Mouse (Mus musculus) testis, postnatal 14 days (tissue): ENCODE measurements at regions not wholly inside any gene's neighbourhood (a gene's known extent, or its start where the extent isn't known, plus 50 kb on each side); places are given as distances from the start of the nearest gene placed in this dataset.
A peak's percentile ranks its signal among the peaks of the same experiment; 100 is the strongest.
"Not testable (repeated sequence)": the region's sequence is repeated elsewhere in the genome, so short reads cannot be mapped to it uniquely, and the experiment has no call there.

Source experiments
- DNase-seq: peaks from one replicate; pipeline ENCODE4 v3.0.0; 2021; ENCODE audit warnings: low spot score

DNA sequence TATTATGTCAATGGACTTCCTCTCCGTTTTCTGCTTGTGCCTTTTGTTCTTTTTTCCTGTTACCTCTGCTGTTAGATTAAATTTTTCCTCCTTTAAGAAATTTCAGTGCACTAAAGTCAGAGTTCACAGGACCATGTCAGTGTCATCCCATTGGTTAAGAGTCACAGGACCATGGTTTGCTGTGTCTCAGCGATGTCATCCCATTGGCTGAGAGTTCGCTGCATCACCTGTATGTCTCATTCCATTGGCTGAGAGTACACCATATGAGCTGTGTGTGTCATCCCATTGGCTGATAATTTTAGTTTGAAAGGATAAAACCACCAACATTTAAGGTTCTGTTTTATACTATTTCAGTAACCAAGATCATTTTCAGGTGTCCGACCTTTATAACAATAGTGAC, 50.7 kb upstream of the Jade1 start:
- no peak for DNase-seq

DNA sequence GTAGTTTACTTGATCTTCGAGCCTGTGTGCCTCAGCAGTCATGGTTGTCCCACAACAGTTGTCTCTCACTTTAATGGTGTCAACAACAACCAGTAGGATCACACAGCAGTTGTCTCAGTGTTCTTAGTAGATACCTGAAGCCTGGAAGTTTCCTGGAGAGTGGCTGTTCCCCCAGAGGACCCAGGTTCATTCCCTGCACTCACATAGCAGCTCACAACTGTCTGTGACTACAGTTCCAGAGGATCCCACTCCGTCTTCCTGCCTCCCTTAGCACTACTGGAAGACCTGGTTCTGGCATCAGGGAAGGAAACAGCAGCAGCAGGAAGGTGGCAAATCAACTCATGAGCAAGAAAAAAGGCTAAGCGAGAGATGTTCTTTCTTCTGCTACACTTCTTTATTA, 53.4 kb upstream of the Jade1 start:
- no peak for DNase-seq

DNA sequence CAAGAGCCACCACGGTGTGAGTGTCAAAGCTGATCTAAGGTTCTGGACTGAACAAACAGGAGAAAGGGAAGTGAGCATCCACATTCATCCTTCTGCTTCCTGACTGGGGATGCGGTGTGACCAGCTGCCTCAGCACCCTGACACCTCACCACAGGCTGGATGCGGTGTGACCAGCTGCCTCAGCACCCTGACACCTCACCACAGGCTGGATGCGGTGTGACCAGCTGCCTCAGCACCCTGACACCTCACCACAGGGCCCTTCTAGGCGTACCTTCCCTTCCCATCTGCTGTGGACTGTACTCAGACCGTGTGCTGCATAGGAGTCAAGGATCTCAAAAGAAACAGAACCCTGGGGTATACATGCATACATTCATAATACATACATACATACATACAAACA, 53.9 kb upstream of the Jade1 start:
- not testable (repeated sequence) for DNase-seq

DNA sequence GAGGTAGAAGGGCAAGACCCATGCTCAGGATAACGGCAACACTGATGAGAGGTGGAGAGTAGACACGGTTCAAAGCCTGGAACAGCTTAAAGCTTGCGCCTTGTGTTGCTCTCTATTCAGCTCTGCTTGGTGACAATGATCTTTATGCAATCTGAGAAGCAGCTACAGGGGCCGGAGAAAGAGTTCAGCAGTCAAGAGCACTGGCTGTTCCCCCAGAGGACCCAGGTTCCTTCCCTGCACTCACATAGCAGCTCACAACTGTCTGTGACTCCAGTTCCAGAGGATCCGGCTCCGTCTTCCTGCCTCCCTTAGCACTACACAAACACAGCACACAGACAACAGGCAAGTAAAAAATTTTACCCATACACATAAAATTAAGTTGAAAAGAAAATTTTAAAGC, 54.4 kb upstream of the Jade1 start:
- no peak for DNase-seq

DNA sequence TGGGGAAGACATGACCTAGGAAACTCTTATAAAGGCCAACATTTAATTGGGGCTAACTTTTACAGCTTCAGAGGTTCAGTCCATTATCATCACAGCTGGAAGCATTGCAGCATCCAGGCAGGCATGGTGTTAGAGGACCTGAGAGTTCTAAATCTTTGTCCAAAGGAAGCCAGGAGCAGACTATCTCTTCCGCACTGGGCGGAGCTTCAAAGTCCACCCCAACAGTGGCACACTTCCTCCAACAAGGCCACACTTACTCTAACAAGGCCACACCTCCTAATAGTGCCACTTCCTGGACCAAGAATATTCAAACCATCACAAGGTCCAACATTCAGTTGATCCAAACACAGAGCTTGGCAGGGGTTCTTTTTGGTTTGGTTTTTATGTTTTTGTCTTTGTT, 55.9 kb upstream of the Jade1 start:
- DNase-seq, result no peak

- no peak for DNase-seq
Observed at GRCm38 (mm10) chr3:41498791-41499190, 56.7 kb upstream of the Jade1 start.

DNA sequence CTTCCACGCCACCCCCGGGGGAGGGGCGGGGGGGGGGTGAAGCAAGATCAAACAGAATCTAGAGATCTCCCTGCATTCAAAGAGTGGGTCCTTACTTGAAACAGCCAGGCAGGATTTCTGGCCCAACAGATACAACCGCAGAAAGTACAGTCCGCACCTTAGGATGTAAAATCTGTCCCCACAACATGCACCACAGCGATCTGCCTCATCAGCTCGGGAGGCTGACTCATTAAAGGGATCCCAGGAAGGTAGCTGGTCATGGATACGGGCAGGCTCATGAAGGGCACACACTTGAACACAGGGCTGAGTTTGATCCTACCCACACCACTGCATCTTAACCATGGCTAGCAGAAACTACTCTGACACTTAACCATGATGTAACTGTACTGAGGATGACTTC, 57.8 kb upstream of the Jade1 start:
- no peak for DNase-seq

- DNase-seq, result no peak
Observed at GRCm38 (mm10) chr3:41496931-41497710, 58.4 kb upstream of the Jade1 start.

DNA sequence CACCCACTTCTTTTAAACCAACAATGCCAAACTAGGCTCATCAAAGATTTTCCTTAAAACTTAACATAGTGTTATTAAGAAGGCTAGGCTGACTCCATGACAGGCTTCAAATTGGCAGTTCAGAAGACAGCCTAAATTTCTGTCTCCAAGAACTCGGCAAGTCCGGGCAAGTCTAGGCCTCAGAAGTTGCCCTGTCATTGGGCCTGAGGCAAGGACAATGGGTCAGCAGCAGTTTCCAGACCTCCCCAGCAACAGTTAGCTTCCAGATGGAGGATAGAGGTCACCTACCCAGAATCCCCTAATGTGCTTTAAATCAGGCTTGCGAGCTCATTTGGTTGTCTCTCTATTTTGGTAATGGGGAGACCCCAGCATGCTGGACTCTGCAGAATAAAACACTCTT, 59.6 kb upstream of the Jade1 start:
- DNase-seq, result no peak

DNA sequence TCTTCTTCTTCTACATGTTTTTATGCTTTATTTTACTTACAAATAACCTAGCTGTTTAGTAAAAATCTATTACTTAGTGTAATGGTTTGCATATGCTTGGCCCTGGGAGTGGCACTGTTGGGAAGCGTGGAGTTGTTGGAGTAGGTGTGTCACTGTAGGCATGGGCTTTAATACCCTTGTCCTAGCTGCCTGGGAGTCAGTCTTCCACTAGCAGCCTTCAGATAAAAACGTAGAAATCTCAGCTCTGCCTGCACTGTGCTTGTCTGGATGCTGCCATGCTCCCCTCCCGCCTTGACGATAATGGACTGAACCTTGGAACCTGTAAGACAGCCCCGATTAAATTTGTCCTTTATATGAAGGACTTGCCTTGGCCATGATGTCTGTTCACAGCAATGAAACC, 60.4 kb upstream of the Jade1 start:
- DNase-seq, result no peak

- DNase-seq, result peak; percentile 43
Observed at GRCm38 (mm10) chr3:41493472-41493871, 62.1 kb upstream of the Jade1 start.

DNA sequence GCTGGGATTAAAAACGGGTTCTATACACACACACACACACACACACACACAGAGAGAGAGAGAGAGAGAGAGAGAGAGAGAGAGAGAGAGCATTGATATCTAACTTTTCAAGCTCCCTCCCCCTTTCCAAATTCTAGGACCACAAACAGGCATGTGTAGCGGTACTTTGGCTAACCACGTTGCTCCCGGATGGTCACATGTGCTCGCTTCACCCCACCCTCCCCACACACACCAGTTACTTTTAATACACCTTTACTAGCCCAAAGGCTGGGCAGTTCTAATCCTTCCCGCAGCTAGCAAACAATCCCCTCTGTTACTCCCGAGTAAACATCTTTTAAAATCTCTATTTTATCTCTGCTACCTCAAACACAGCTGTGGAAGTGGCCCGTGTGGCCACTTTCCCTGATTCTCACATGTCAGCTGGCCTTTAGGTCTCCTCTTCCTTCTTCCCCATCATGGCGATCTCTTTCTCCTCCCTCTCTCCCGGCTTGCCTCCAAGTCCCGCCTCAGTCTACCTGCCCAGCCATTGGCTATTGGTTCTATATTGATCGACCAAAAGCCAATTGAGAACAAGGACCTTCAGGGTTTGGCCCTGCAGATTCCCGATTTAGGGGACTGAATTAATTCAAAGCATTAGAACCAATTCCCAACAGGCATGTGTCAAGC, 62.7 kb upstream of the Jade1 start:
- peak; percentile 21 for DNase-seq

DNA sequence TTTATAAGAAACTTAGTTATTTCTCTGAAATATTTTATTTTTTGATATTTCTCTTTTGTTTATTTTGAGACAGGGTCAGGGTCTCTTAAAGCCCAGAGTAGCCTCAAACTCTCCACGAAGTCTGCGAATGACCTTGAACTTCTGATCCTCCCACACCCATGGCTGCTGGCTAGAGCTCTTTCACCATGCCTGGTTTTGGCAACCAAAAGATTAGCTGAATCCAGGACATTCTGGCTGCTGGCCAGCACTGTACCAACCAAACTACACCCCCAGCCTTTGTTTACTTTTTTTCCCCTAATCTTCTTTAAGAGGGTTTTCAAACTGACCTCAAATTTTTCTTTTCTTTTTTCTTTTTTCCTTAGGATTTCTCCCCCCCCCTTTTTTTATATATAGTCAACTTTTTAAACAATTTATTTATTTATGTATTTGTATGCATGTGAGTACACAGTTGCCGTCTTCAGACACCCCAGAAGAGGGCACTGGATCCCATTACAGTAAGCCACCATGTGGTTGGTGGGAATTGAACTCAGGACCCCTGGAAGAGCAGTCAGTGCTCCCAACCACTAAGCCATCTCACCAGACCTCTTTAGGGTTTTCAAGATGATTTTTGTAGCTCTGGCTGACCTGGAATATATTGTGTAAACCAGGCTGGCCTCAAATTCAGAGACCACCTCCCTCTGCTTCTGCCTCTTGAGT, 63.4 kb upstream of the Jade1 start:
- DNase-seq, result peak; percentile 27

DNA sequence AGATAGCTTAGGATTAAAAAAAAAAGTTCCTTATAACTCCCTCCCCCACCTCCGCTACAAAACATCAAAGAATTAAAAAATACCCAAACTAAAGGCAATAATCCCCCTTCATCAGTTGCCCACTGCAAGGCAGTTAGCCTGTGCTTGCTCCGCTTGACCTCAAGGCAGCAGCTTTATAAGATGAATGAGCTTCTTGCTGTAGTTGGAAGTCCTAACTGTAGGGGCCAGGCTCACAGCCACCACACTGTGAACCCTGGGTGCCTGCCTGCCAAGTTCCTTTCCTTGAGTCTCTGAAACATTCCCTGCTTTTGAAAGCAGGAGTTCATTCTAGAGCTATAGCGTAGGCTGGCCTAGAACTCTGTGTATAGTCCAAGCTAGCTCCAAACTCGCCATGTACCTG, 64.3 kb upstream of the Jade1 start:
- DNase-seq, result no peak

GRCm38 (mm10) chr3:41489998-41490397, 65.5 kb upstream of the Jade1 start:
- no peak for DNase-seq

DNA sequence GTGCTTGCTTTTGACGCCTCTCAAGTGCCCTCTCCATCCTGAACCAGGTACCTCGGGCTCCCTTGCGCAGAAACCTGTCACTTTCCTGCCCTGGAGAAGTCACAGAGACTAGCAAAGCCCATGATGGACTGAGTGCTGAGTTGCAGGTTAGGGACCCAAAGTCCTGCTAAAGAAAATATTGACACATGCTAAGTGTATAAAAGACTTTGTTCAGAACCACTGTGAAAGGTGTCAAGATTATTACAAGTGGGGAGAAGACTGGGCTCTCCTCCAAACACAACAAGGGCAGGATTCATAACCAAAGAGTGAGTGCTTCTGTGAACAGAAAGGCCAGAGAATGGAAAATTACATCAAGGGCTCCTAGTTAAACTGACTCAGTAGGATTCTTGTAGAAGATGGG, 66.0 kb upstream of the Jade1 start:
- no peak for DNase-seq

DNA sequence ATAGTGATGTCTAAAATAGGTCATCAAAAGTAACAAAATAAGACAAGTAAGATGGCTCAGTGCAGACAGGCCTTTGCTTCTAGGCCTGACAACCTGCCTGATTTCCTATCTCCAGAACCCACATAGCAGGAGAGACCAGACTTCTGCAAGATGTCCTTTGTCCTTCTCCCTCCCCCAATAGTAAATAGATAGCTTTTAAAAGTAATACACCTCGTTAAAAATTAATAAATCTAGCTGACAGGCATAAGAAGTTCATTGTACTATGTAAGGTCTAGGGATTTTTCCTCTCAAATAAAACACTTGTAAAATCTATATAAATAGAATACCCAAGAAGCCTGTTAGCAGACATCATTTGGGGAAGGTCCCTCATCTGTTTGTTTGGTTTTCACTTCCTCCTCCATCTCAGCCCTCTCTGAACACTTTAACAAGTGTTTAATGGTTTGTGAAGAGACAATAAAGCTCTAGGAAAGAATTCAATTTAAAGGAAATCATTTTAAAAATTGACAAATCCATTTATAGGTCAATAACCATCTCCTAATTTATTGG, 67.2 kb upstream of the Jade1 start:
- DNase-seq, result no peak

GRCm38 (mm10) chr3:41484920-41485319, 70.6 kb upstream of the Jade1 start:
- no peak for DNase-seq

DNA sequence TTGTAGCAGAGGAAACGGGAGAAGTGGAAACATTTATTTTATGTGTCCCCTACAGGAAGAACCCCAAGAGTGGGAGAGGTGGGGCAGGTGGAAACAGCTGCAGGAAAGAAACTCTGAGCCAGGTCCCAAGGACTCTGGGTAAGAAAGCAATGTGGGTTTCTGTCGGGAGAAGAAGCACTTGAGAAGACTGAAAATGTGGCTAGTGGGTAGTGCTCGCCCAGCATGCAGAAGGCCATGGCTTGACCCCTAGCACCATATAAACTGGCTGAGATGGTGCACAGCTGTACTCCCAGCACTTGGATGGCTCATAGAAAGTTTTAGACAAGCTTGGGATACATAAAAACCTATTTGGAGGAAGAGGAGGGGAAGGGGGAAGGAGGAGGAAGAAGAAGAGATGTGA, 71.9 kb upstream of the Jade1 start:
- DNase-seq, result no peak

GRCm38 (mm10) chr3:41482881-41483494, 72.5 kb upstream of the Jade1 start:
- DNase-seq, result no peak

GRCm38 (mm10) chr3:41480186-41480585, 75.3 kb upstream of the Jade1 start:
- DNase-seq, result no peak

DNA sequence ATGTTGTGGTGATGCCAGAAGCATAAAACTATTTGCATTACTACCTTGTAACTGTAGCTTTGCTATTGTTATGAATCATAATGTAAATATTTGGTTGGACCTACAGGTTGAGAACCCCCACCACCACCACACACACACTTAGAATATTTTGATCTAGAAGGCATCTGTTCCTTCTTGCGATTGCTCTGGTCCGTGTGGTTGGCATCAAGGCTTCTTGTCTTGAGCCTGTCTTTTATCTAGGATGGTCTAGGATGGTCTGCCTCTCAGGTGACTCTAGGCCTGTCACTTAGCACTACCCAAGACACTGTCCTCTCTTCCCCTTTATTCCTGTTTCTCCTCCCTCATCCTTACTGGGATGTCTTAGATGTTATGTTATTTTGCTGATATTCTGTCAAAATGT, 76.6 kb upstream of the Jade1 start:
- DNase-seq, result no peak

DNA sequence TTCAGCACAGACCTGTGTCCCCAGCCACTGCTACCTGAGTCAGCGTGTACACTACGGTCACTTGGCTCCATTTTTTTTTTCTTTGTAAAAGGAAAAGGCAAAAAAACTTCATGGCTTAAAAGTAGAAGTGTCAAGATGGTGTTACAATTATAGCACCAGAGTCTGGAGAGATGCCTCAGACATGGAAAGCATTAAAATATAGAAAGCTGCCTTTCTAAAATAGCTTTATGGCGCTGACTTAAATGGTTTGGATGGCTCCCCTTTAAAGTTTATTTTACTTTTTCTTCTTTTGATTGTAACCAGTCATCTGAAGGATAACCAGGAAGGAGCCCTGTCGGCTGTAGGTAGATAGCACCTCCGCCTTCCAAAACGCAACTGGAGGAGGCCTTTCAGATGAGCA, 79.0 kb upstream of the Jade1 start:
- DNase-seq, result no peak
